8 mouse cellular contexts compared by ENCODE assay signal in the genomic region with DNA sequence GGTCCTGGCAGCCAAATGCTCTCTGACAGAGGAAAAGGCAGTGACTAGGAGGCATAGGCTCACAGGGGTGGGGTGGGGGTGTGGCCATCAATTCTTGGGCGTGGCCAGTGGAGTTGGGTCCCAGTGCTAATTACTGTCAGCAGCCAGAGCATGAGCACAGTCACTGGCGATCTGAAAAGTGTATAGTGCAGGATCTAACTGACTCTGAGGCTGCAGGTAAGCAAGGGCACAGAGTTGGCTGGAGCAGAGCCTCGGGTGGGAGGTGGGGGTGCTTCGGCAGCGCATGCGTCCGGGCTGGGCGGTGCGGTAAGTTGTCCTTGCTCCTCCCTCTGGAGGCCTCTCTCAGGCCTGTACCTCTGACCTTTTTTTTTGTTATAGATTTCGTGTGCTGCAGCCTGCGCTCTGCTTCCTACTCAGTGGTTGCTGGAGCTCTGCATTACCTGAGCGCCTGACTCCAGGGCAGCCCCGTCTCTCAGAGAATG. TPM values are rescaled to one million over a fixed set of nuclear protein-coding genes. Genes with fewer than 3 reads are reported as not detected.
DNase-seq lines count a peak whose midpoint lies in the region.

A gene (plus strand): TSS at position 146 of the 482 bp plus-strand sequence.

- intact Hi-C loops in left cerebral cortex, postnatal 36 days (cut with DNase I) = loop anchor here (2.0 kb wide), 1 partner anchor 25 kb away; a partner anchor contains a TSS

- DNase-seq in spleen, adult 18-20 months = peak; percentile 21 to 52
- DNase-seq in spleen, adult 12 weeks (ENCODE audit: low spot score) = no peak
- peak; percentile 76 for DNase-seq in embryo, embryonic 9.5 days (ENCODE audit: extremely low spot score)
- DNase-seq in heart, adult 8-10 months (ENCODE audit: low spot score) = peak; percentile 26
- DNase-seq in kidney, adult 8-10 months = peak; percentile 56 to 68
- DNase-seq in lung, postnatal 10 days = peak; percentile 72
- peak; percentile 2 for DNase-seq in retina, adult 2 months (ENCODE audit: low read depth, low spot score)
- DNase-seq in left cerebral cortex, postnatal 36 days (ENCODE audit: low spot score in 2 of 2) = no peak

RNA-seq across cellular contexts. Expression of the gene that starts here (rescaled TPM):
- 1 to 10 TPM; 2.3 to 4.7 (median 3.4) TPM for total RNA-seq in heart, adult 8-10 months (2022)
- 1 to 10 TPM in 1 of 2 experiments, under 1 TPM in 1; 0.42 to 1.2 TPM for total RNA-seq in left cerebral cortex, postnatal 36 days (2021)

Comparison
In these comparisons a context has a peak if more than half of its experiments do, and no peak if none do; other contexts are left out.
1. DNase-seq: peak in spleen, adult 18-20 months (2 of 2), embryo, embryonic 9.5 days (single experiment), heart, adult 8-10 months (single experiment), kidney, adult 8-10 months (2 of 2), lung, postnatal 10 days (single experiment) and retina, adult 2 months (single experiment); none in spleen, adult 12 weeks (single experiment) and left cerebral cortex, postnatal 36 days (0 of 2).